9 mouse cellular contexts compared by ENCODE assay signal in genomic region chr14:62389729-62390536, GRCm38 (mm10).
DNase-seq lines count a peak whose midpoint lies in the region; ATAC-seq and TF ChIP-seq lines count a peak whose summit lies in the region.
"Had no signal": no experiment of that assay in that cellular context is flagged by ENCODE, and none has a peak within 500 bp of the region (broad histone marks: within the 10 kb centered on the region; RNA-seq: fewer than 3 reads in every experiment).

No protein-coding gene starts in this region.

- H3K79me2 ChIP-seq in heart, adult 2 months (replicated peaks; ENCODE audit: control insufficient read depth, insufficient read depth, low read length) = no peaks in the 10 kb centered on the region

- H3K9me3 ChIP-seq in heart, embryonic 13.5 days = no peaks in the 10 kb centered on the region
- H3K9me3 ChIP-seq in embryonic facial prominence, embryonic 14.5 days (ENCODE audit: control insufficient read depth, low read length) = 0 out of 2 replicates have a peak, but pooled peaks cover 2% of the 10 kb centered on the region
- no peaks in the 10 kb centered on the region for H3K9me3 ChIP-seq in kidney, embryonic 14.5 days (ENCODE audit: control insufficient read depth, low read length)
- H3K9me3 ChIP-seq: liver, embryonic 13.5 days had no signal

- no peaks in the 10 kb centered on the region for H3K27me3 ChIP-seq in heart, embryonic 13.5 days (replicated peaks)
- H3K27me3 ChIP-seq in heart, adult 2 months (ENCODE audit: control insufficient read depth, insufficient read depth, low read length) = no peaks in the 10 kb centered on the region
- no peaks in the 10 kb centered on the region for H3K27me3 ChIP-seq in embryonic facial prominence, embryonic 14.5 days (replicated peaks; ENCODE audit: control insufficient read depth, insufficient read depth, low read length)
- no peaks in the 10 kb centered on the region for H3K27me3 ChIP-seq in kidney, embryonic 14.5 days (ENCODE audit: control insufficient read depth, insufficient read depth, low read length)
- H3K27me3 ChIP-seq: liver, embryonic 13.5 days had no signal

- H3K36me3 ChIP-seq in heart, embryonic 13.5 days = no peaks in the 10 kb centered on the region
- no peaks in the 10 kb centered on the region for H3K36me3 ChIP-seq in heart, adult 2 months (ENCODE audit: control insufficient read depth, insufficient read depth, low read length)
- H3K36me3 ChIP-seq in embryonic facial prominence, embryonic 14.5 days (ENCODE audit: control insufficient read depth, insufficient read depth, low read length) = no peaks in the 10 kb centered on the region
- no peaks in the 10 kb centered on the region for H3K36me3 ChIP-seq in kidney, embryonic 14.5 days (ENCODE audit: control insufficient read depth, insufficient read depth, low read length)
- H3K36me3 ChIP-seq: liver, embryonic 13.5 days had no signal

- H3K4me3 ChIP-seq in heart, embryonic 13.5 days = no peak overlapping the region
- H3K4me3 ChIP-seq in heart, adult 2 months = no peak overlapping the region
- H3K4me3 ChIP-seq in embryonic facial prominence, embryonic 14.5 days (ENCODE audit: low read depth, low read length) = no peak overlapping the region
- H3K4me3 ChIP-seq in kidney, embryonic 14.5 days (ENCODE audit: low read length) = no peak overlapping the region
- H3K4me3 ChIP-seq: liver, embryonic 13.5 days had no signal

- intact Hi-C loops in heart, adult 2 months (cut with DNase I) = no loop called here
- intact Hi-C loops in left cerebral cortex, postnatal 4 days (cut with DNase I) = no loop called here

- WGBS in heart, embryonic 13.5 days = 71% methylated on average over 9 of the region's 9 CpGs
- WGBS in heart, adult 2 months = 71% methylated on average over 9 of the region's 9 CpGs
- 84% methylated on average over 9 of the region's 9 CpGs for WGBS in embryonic facial prominence, embryonic 14.5 days
- 78% methylated on average over 9 of the region's 9 CpGs for WGBS in kidney, embryonic 14.5 days

- DNase-seq in heart, adult 2 months = no peak
- DNase-seq in brain, adult 2 months (ENCODE audit: low read depth, low spot score) = peak; percentile 95
- DNase-seq in embryonic facial prominence, embryonic 14.5 days (ENCODE audit: low spot score) = peak; percentile 49
- peak; percentile 94 for DNase-seq in left cerebral cortex, postnatal 4 days
- DNase-seq in urinary bladder, adult 2 months (ENCODE audit: low spot score) = no peak
- no peak for DNase-seq in urinary bladder, postnatal 4 days (ENCODE audit: low spot score in 2 of 2)
- DNase-seq: liver, embryonic 13.5 days had no signal

- peak overlapping the region; percentile 20 for H3K4me2 ChIP-seq in heart, embryonic 13.5 days
- no peak overlapping the region for H3K4me2 ChIP-seq in embryonic facial prominence, embryonic 14.5 days (ENCODE audit: low read depth, low read length)
- no peak overlapping the region for H3K4me2 ChIP-seq in kidney, embryonic 14.5 days (replicated peaks; ENCODE audit: low read depth, low read length)
- H3K4me2 ChIP-seq: liver, embryonic 13.5 days had no signal

- TF ChIP-seq CTCF in heart, adult 2 months (IDR thresholded peaks at IDR 0.05) = no peak

- TF ChIP-seq EP300 in heart, adult 2 months (IDR thresholded peaks at IDR 0.05; ENCODE audit: insufficient read depth, low read depth, low read length) = no peak

- H3K27ac ChIP-seq in heart, embryonic 13.5 days (replicated peaks) = peak overlapping the region; percentile 61
- no peak overlapping the region for H3K27ac ChIP-seq in heart, adult 2 months
- H3K27ac ChIP-seq in embryonic facial prominence, embryonic 14.5 days (replicated peaks; ENCODE audit: low read depth, low read length) = no peak overlapping the region
- no peak overlapping the region for H3K27ac ChIP-seq in kidney, embryonic 14.5 days (ENCODE audit: low read depth, low read length)
- H3K27ac ChIP-seq: liver, embryonic 13.5 days had no signal

- no peak for TF ChIP-seq POLR2A in heart, adult 2 months (IDR thresholded peaks at IDR 0.05; ENCODE audit: insufficient read depth, low read depth, low read length)

- no peak overlapping the region for H3K9ac ChIP-seq in heart, embryonic 13.5 days
- H3K9ac ChIP-seq in heart, adult 2 months (ENCODE audit: low read depth, low read length) = no peak overlapping the region
- no peak overlapping the region for H3K9ac ChIP-seq in embryonic facial prominence, embryonic 14.5 days (ENCODE audit: low read depth, low read length)
- H3K9ac ChIP-seq in kidney, embryonic 14.5 days (ENCODE audit: low read depth, low read length) = no peak overlapping the region
- H3K9ac ChIP-seq: liver, embryonic 13.5 days had no signal

- no peak for ATAC-seq in heart, embryonic 13.5 days (ENCODE audit: extremely low read depth, insufficient number of reproducible peaks, low FRiP score, low TSS enrichment)
- ATAC-seq in embryonic facial prominence, embryonic 14.5 days (ENCODE audit: low read depth) = peak; percentile 32; the same call in 1 of the 2 replicates
- ATAC-seq in kidney, embryonic 14.5 days (ENCODE audit: low FRiP score, low TSS enrichment) = no peak

- H3K4me1 ChIP-seq in heart, embryonic 13.5 days = peaks cover 15% of the 10 kb centered on the region
- H3K4me1 ChIP-seq in heart, adult 2 months (ENCODE audit: control insufficient read depth, insufficient read depth, low read length) = 0 out of 2 replicates have a peak, but pooled peaks cover 1% of the 10 kb centered on the region
- peaks cover 10% of the 10 kb centered on the region; the same call in 1 of the 2 replicates for H3K4me1 ChIP-seq in embryonic facial prominence, embryonic 14.5 days (ENCODE audit: control insufficient read depth, insufficient read depth, low read length)
- no peaks in the 10 kb centered on the region for H3K4me1 ChIP-seq in kidney, embryonic 14.5 days (ENCODE audit: control insufficient read depth, insufficient read depth, low read length)
- H3K4me1 ChIP-seq: liver, embryonic 13.5 days had no signal

Comparison
In these comparisons a context has a peak if more than half of its experiments do, and no peak if none do; other contexts are left out.
1. DNase-seq: peak in brain, adult 2 months (single experiment), embryonic facial prominence, embryonic 14.5 days (single experiment) and left cerebral cortex, postnatal 4 days (single experiment); none in heart, adult 2 months (0 of 2), urinary bladder, adult 2 months (single experiment) and urinary bladder, postnatal 4 days (0 of 2).